Mouse (Mus musculus) heart, postnatal 0 days (tissue): ENCODE results near the gene Sash1. TPM values are rescaled to one million over a fixed set of nuclear protein-coding genes. Genes with fewer than 3 reads are reported as not detected.

Experiments used
- ATAC-seq: fragments of 200-750 bp; cut with Nextera tagmentation; 2 replicates; pipeline ENCODE4 v1.8.0; 2017; ENCODE audit warnings: low read depth, moderate number of reproducible peaks, moderate library complexity; ENCODE audit not compliant: insufficient read depth
- DNase-seq: peaks from one replicate; pipeline ENCODE4 v3.0.0-alpha.2; 2016; ENCODE audit warnings: low spot score
- H3K27ac ChIP-seq: fragments of 300-500 bp; sonication (generic); 2 replicates; pipeline ENCODE4 v1.5.1; 2014; ENCODE audit warnings: low read depth, mild to moderate bottlenecking
- H3K27me3 ChIP-seq: fragments of 300-500 bp; sonication (generic); 2 replicates; pipeline ENCODE4 v1.6.1; 2014; ENCODE audit warnings: low read length, mixed read lengths; ENCODE audit not compliant: control insufficient read depth, insufficient read depth
- H3K36me3 ChIP-seq: fragments of 300-500 bp; sonication (generic); replicated peaks from 2 replicates; pipeline ENCODE4 v1.6.1; 2014; ENCODE audit warnings: low read length, mixed read lengths; ENCODE audit not compliant: control insufficient read depth, insufficient read depth
- H3K4me1 ChIP-seq: fragments of 300-500 bp; sonication (generic); 2 replicates; pipeline ENCODE4 v1.6.1; 2014; ENCODE audit warnings: antibody characterized with exemption; ENCODE audit not compliant: control insufficient read depth, insufficient read depth
- H3K4me2 ChIP-seq: fragments of 300-500 bp; sonication (generic); 2 replicates; pipeline ENCODE4 v1.6.1; 2014; ENCODE audit warnings: low read depth, mild to moderate bottlenecking, low read length, moderate library complexity
- H3K4me3 ChIP-seq: fragments of 300-500 bp; sonication (generic); 2 replicates; pipeline ENCODE4 v1.5.1; 2014; ENCODE audit warnings: low read depth, low read length
- H3K9ac ChIP-seq: fragments of 300-500 bp; sonication (generic); replicated peaks from 2 replicates; pipeline ENCODE4 v1.6.1; 2014; ENCODE audit warnings: low read depth, low read length, mixed read lengths
- H3K9me3 ChIP-seq: fragments of 300-500 bp; sonication (generic); replicated peaks from 2 replicates; pipeline ENCODE4 v1.6.1; 2016; ENCODE audit warnings: low read length; ENCODE audit not compliant: control insufficient read depth
- CTCF ChIP-seq: IDR thresholded peaks from 2 replicates; pipeline ENCODE4 v1.5.1; 2016; ENCODE audit warnings: antibody characterized with exemption, control low read depth, low read depth
- EP300 ChIP-seq: IDR thresholded peaks from 2 replicates; pipeline ENCODE4 v1.6.1; 2016; ENCODE audit warnings: antibody characterized with exemption, low read depth
- WGBS: fragments of 180-500 bp; shearing (Covaris S2); extraction: QIAGEN DNeasy Blood & Tissue Kit; methylation state at CpG from one replicate; pipeline ENCODE4 v1.1.7; 2014; 5-methylcytosine and 5-hydroxymethylcytosine counted together
- polyA plus RNA-seq: library from polyadenylated mRNA; unstranded; fragments of >200 nt; fragmentation: Nextera tagmentation; extraction: Ambion mirVana; gene quantifications from 2 replicates; pipeline ENCODE4 v1.2.1, GENCODE M21; 2015
- total RNA-seq: library from RNA; depleted of rRNA; stranded (reverse); fragments of >200 nt; gene quantifications from 2 replicates; pipeline ENCODE4 v1.2.3, GENCODE M21; 2014; ENCODE audit warnings: low replicate concordance

Gene Sash1
- total and polyA plus RNA-seq, 2 experiments from 2014 or later = 3.9 to 18.3 TPM

DNA sequence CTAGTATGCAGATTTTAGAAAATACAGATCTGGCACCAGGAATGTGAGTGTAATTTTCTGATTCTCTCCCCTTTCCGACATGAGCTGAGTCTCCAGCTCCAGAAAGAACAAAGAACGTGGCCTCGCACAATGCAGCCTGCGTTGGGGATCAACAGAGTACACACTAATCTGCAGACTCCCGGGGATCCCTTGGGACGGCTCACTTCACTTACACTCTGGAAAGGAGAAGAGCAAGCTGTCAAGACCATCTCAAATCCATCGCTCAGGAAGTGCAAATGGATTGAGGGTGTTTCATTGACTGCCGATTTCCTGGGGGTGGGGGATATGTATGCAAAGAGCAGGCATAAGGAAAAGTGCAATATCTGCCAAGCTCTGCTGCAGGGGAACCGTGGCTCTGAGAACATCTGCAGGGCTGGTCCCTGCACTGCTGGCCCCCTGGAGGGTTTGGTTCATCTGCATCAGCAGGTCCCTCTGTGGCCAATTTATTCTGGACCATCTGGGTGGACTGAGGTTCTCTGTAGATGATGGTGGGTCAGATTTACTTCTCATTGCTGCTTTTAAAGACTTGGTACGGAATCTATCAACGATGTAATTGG, 35.3 kb upstream of the Sash1 start:
- no peak overlapping the region for H3K4me3 ChIP-seq
- peaks cover 12% of the 10 kb centered on the region for H3K4me1 ChIP-seq
- no peak overlapping the region for H3K4me2 ChIP-seq
- H3K27ac ChIP-seq = no peak overlapping the region
- TF ChIP-seq EP300 = no peak
- TF ChIP-seq CTCF = no peak
- DNase-seq (no peak), ATAC-seq (no peak)
- H3K27me3 ChIP-seq = no peaks in the 10 kb centered on the region
- H3K9me3 ChIP-seq = no peaks in the 10 kb centered on the region
- no peak overlapping the region for H3K9ac ChIP-seq
- no peaks in the 10 kb centered on the region for H3K36me3 ChIP-seq
- WGBS = 58% methylated on average over 11 of the region's 11 CpGs

DNA sequence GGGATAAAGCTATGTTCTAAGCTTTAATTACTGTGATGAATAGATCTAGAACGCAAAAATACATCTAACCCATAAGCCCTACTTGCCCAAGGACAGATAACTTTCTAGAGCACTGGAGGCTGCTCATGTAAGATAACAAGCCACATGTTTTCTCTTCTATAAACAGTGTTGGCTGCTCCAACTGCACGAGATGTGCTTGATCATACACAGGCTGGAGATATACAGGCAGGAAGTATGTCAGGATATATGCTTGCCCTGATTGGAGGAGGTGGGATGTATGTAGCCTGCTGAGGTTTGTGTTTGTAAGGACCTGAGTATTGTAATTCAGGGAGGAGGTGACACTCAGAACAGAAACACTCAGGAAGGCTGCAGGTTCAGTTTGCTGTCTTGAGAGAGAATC, 31.9 kb upstream of the Sash1 start:
- TF ChIP-seq EP300 = no peak
- no peak for TF ChIP-seq CTCF
- 33% methylated on average over 2 of the region's 2 CpGs for WGBS
- Histone ChIP-seq H3K9me3 (no peaks in the 10 kb centered on the region), H3K4me3 (no peak overlapping the region), H3K9ac (no peak overlapping the region), H3K36me3 (no peaks in the 10 kb centered on the region), H3K27me3 (no peaks in the 10 kb centered on the region), H3K4me2 (no peak overlapping the region), H3K4me1 (peaks cover 17% of the 10 kb centered on the region), H3K27ac (peak overlapping the region; percentile 70)
- ATAC-seq (peak; percentile 60; the same call in 1 of the 2 replicates), DNase-seq (no peak)

DNA sequence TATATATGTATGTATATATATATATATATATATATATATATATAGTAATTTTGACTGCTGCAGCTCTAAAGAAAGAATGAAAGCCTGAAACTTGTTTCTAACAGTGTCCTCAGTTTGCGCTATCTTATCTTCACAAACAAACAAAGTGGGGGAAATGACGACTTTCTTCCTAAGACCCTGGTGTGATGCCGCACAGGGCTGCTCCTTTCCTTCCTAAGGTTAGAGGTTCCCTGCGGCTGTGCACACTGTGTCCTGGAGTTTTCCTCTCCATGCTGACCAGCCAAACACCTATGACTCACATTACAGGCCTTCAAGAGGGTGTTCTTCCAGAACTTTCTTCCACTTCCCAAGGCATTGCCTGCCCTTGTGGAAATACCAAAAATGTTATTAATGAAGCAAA, 31.5 kb upstream of the Sash1 start:
- H3K36me3 ChIP-seq = no peaks in the 10 kb centered on the region
- H3K4me1 ChIP-seq = peaks cover 17% of the 10 kb centered on the region
- H3K4me2 ChIP-seq = no peak overlapping the region
- no peaks in the 10 kb centered on the region for H3K27me3 ChIP-seq
- H3K4me3 ChIP-seq = no peak overlapping the region
- ATAC-seq (peak; percentile 81), DNase-seq (peak; percentile 53)
- no peak overlapping the region for H3K9ac ChIP-seq
- H3K9me3 ChIP-seq = no peaks in the 10 kb centered on the region
- 50% methylated on average over 4 of the region's 4 CpGs for WGBS
- H3K27ac ChIP-seq = peak overlapping the region; percentile 70
- peak; percentile 81 for TF ChIP-seq EP300
- no peak for TF ChIP-seq CTCF

DNA sequence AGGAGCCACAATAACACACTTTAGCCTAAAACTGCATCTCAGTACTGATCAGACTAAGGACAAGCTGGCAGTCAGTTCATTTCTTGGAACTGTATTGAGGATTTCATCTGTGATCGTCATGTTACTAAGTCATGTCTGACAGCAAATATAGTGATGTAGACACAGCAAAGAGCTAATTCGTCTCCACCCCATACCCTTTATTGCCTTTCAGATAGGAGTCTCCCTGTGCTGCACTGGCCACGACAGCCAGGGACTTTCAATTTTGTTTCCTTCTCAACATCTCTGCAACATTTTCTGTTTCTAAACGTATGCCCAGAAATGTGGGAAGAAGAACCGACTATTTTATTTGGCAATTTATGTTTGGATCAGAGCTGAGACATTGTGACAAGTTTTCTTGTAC, 29.9 kb upstream of the Sash1 start:
- 0 out of 2 replicates have a peak overlapping the region, but pooled peaks have one; percentile 9 for H3K27ac ChIP-seq
- H3K4me2 ChIP-seq = no peak overlapping the region
- no peaks in the 10 kb centered on the region for H3K9me3 ChIP-seq
- TF ChIP-seq EP300 (no peak), CTCF (no peak)
- no peak overlapping the region for H3K9ac ChIP-seq
- ATAC-seq = no peak
- DNase-seq = no peak
- no peaks in the 10 kb centered on the region for H3K27me3 ChIP-seq
- 72% methylated on average over 5 of the region's 5 CpGs for WGBS
- H3K4me3 ChIP-seq = no peak overlapping the region
- H3K36me3 ChIP-seq = no peaks in the 10 kb centered on the region
- H3K4me1 ChIP-seq = peaks cover 11% of the 10 kb centered on the region; the same call in 1 of the 2 replicates

DNA sequence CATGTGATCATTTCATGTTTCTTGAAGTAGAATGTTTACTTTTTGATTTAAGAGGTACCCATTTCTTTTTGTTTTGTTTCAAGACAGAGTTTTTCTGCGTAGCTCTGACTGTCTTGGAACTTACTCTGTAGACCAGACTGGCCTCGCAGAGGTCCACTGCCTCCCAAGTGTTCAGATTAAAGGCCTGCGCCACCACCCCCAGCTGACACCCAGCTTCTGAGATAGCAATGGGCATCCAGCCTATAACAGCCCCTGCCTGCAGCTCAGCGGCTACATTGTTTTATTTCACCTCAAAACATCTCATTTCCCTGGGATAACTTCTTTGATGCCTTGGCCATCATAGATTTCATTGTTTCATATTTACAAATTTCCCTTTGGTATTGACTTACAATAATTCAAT, 28.0 kb upstream of the Sash1 start:
- Histone ChIP-seq H3K4me2 (no peak overlapping the region), H3K4me3 (no peak overlapping the region), H3K27ac (0 out of 2 replicates have a peak overlapping the region, but pooled peaks have one; percentile 28), H3K27me3 (no peaks in the 10 kb centered on the region), H3K9me3 (no peaks in the 10 kb centered on the region), H3K36me3 (no peaks in the 10 kb centered on the region), H3K4me1 (peaks cover 18% of the 10 kb centered on the region), H3K9ac (no peak overlapping the region)
- ATAC-seq (no peak), DNase-seq (no peak)
- WGBS = 60% methylated on average over 4 of the region's 4 CpGs
- TF ChIP-seq EP300 (no peak), CTCF (no peak)

DNA sequence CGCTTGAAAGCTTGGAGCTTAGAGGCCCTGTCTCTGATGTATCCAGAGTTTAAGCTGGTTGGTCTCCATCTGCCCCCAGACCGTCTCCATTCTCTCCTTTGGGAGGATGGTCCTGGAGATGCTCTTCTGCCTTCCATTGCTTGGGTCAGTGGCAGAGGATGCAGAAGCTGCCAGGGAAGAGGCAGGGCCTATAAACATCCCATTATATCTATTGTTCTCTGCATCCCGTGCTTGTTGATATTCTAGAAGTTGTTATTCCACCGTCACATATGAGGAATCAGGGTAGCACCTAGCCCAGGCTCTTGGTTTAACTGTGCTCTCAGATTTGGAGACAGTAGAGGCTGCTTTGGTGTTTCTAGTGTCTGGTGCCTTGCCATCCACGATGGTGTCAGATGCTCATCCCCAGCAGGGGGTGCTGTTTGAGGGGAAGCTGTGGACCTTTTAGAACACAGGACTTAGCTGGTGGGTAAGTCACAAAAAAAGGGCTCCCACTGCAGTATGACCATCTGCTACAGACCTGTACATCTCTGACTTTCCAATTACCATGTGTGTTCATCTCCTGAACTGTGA, 26.9 kb upstream of the Sash1 start:
- no peaks in the 10 kb centered on the region for H3K9me3 ChIP-seq
- H3K27me3 ChIP-seq = no peaks in the 10 kb centered on the region
- peaks cover 14% of the 10 kb centered on the region for H3K4me1 ChIP-seq
- no peak overlapping the region for H3K9ac ChIP-seq
- ATAC-seq (no peak), DNase-seq (no peak)
- WGBS = 65% methylated on average over 5 of the region's 5 CpGs
- H3K36me3 ChIP-seq = no peaks in the 10 kb centered on the region
- no peak overlapping the region for H3K4me2 ChIP-seq
- peak; percentile 20; the same call in 1 of the 2 replicates for TF ChIP-seq CTCF
- no peak for TF ChIP-seq EP300
- peak overlapping the region; percentile 44; the same call in 1 of the 2 replicates for H3K27ac ChIP-seq
- H3K4me3 ChIP-seq = no peak overlapping the region
